Mouse (Mus musculus): ENCODE results near the gene Trh. TPM values are rescaled to one million over a fixed set of nuclear protein-coding genes. Genes with fewer than 3 reads are reported as not detected.

Gene Trh
- not detected in 2 replicates for polyA plus RNA-seq (2012; rRNA removed; ENCODE audit: low replicate concordance)

DNA sequence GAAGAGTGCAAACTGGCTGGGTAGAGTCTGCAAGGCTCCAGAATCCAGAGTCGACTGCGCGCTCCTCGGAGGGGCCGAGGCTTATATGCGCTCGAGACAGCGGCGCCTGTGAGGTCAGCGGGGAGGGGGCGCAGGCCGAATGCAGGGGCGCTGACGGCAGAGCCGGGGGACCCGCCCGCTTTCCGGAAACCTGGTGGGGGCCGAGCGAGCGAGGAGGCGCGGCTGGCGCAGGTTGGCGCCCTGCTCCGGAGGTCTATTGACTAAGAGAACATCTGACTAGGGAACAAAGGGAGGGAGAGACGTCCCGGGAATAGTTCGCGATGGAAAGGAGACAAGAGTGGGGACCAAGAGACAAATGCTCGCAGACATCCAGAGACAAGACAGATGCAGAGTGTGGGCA is at the start of gene Trh:
TSS of gene Trh (minus strand) at position 60 of the 400 bp plus-strand sequence.

GRCm38 (mm10) chr6:92214773-92215449 is 29.5 kb downstream of the Trh start, which contains the start of gene Rbsn:
TSS of gene Rbsn (minus strand) at chr6:92214925.

Other genes with a start within 250 kb of the Trh start
- gene Nr2c2, start 153.3 kb downstream of the Trh start, polyA plus RNA-seq (2012; rRNA removed; ENCODE audit: low replicate concordance): 13.0 and 24.0 TPM in 2 replicates
- gene Mrps25, start 60.6 kb downstream of the Trh start, polyA plus RNA-seq (2012; rRNA removed; ENCODE audit: low replicate concordance): 3.8 and 12.7 TPM in 2 replicates
- gene Rbsn, start 29.7 kb downstream of the Trh start, polyA plus RNA-seq (2012; rRNA removed; ENCODE audit: low replicate concordance): 7.6 and 11.0 TPM in 2 replicates